Mouse (Mus musculus) thymus, postnatal 14 days (tissue): ENCODE results near the gene Foxq1.

Experiments
- DNase-seq: peaks from one replicate; pipeline ENCODE4 v3.0.0; 2021

Gene Foxq1

GRCm38 (mm10) chr13:31572806-31573508 lies 17.0 kb downstream of the Foxq1 start:
- DNase-seq: no peak

- DNase-seq: no peak
Measured at GRCm38 (mm10) chr13:31574627-31575026, 18.7 kb downstream of the Foxq1 start.

- DNase-seq: no peak
Measured at GRCm38 (mm10) chr13:31576696-31577095, 20.8 kb downstream of the Foxq1 start.

GRCm38 (mm10) chr13:31577576-31577975 lies 21.6 kb downstream of the Foxq1 start:
- DNase-seq: no peak

- no peak for DNase-seq
Measured at GRCm38 (mm10) chr13:31578389-31578788, 22.5 kb downstream of the Foxq1 start.

GRCm38 (mm10) chr13:31579866-31580265 lies 23.9 kb downstream of the Foxq1 start:
- no peak for DNase-seq

GRCm38 (mm10) chr13:31587341-31587740 lies 31.4 kb downstream of the Foxq1 start:
- no peak for DNase-seq

- no peak for DNase-seq
Measured at GRCm38 (mm10) chr13:31599576-31599975, 43.6 kb downstream of the Foxq1 start.

GRCm38 (mm10) chr13:31603964-31604363 lies 48.0 kb downstream of the Foxq1 start:
- DNase-seq: no peak
